Mouse (Mus musculus) testis, adult 2 months (tissue): Measurements from ENCODE around the gene Ppargc1a.

Source experiments
- CTCF ChIP-seq: fragments of 200-500 bp; IDR thresholded peaks from 2 replicates; pipeline ENCODE4 v1.5.1; 2012; ENCODE audit warnings: low read depth, mild to moderate bottlenecking, inconsistent platforms, low read length, moderate library complexity; ENCODE audit not compliant: control insufficient read depth, insufficient read depth, insufficient replicate concordance
- POLR2A ChIP-seq: fragments of 200-500 bp; IDR thresholded peaks from 2 replicates; pipeline ENCODE4 v1.6.1; 2012; ENCODE audit warnings: low read depth, mild to moderate bottlenecking, inconsistent platforms, low read length, moderate library complexity; ENCODE audit not compliant: control insufficient read depth

- TF ChIP-seq POLR2A (no peak), CTCF (no peak)
Measured at GRCm38 (mm10) chr5:51541557-51541956, 26.0 kb downstream of the Ppargc1a start.
